Comparison of ENCODE assay signal across 8 mouse cellular contexts in genomic region chr14:25185959-25186771, GRCm38 (mm10).
A peak's percentile ranks its signal among the peaks of the same experiment; 100 is the strongest.
DNase-seq lines count a peak whose midpoint lies in the region; ATAC-seq and TF ChIP-seq lines count a peak whose summit lies in the region.

No protein-coding gene starts in this region.

- 63% methylated on average over 14 of the region's 14 CpGs for WGBS in neural tube, embryonic 11.5 days
- 45% methylated on average over 14 of the region's 14 CpGs for WGBS in midbrain, embryonic 12.5 days

- intact Hi-C loops in heart, postnatal 14 days (cut with DNase I): no loop called here

- H3K36me3 ChIP-seq in neural tube, embryonic 11.5 days (ENCODE audit: control insufficient read depth, insufficient read depth, low read length): no peaks in the 10 kb centered on the region
- no peaks in the 10 kb centered on the region for H3K36me3 ChIP-seq in midbrain, embryonic 12.5 days

- H3K27ac ChIP-seq in neural tube, embryonic 11.5 days (ENCODE audit: low read depth, low read length): 0 out of 2 replicates have a peak overlapping the region, but pooled peaks have one; percentile 4
- H3K27ac ChIP-seq in embryonic fibroblast, embryonic 13.5 days (ENCODE audit: insufficient read depth, low read length): peak overlapping the region; percentile 90
- peak overlapping the region; percentile 62 for H3K27ac ChIP-seq in midbrain, embryonic 12.5 days (replicated peaks)

- TF ChIP-seq CTCF in embryonic fibroblast, embryonic 13.5 days (IDR thresholded peaks at IDR 0.05; ENCODE audit: borderline replicate concordance, insufficient read depth, low read length): no peak

- H3K27me3 ChIP-seq in neural tube, embryonic 11.5 days (ENCODE audit: control insufficient read depth, insufficient read depth, low read length): no peaks in the 10 kb centered on the region
- peaks cover 10% of the 10 kb centered on the region; the same call in 1 of the 2 replicates for H3K27me3 ChIP-seq in midbrain, embryonic 12.5 days

- no peak overlapping the region for H3K4me2 ChIP-seq in neural tube, embryonic 11.5 days (ENCODE audit: low read depth)
- H3K4me2 ChIP-seq in midbrain, embryonic 12.5 days (replicated peaks): no peak overlapping the region

- TF ChIP-seq POLR2A in embryonic fibroblast, embryonic 13.5 days (IDR thresholded peaks at IDR 0.05; ENCODE audit: low read depth, low read length): no peak

- no peak; the same call in 1 of the 2 replicates for ATAC-seq in neural tube, embryonic 11.5 days (ENCODE audit: insufficient read depth, low FRiP score, low TSS enrichment)
- peak; percentile 48; the same call in 1 of the 2 replicates for ATAC-seq in midbrain, embryonic 12.5 days (ENCODE audit: low FRiP score, low read depth)
- ATAC-seq in erythroblast, adult 5-6 weeks (replicated peaks; ENCODE audit: low FRiP score, poor library complexity, severe bottlenecking): no peak

- no peak overlapping the region for H3K4me3 ChIP-seq in neural tube, embryonic 11.5 days (ENCODE audit: low read depth, low read length)
- H3K4me3 ChIP-seq in embryonic fibroblast, embryonic 13.5 days (ENCODE audit: insufficient read depth, low read length): no peak overlapping the region
- H3K4me3 ChIP-seq in midbrain, embryonic 12.5 days: no peak overlapping the region

- H3K9ac ChIP-seq in neural tube, embryonic 11.5 days (ENCODE audit: low read length): no peak overlapping the region
- H3K9ac ChIP-seq in midbrain, embryonic 12.5 days (replicated peaks): no peak overlapping the region

- H3K4me1 ChIP-seq in neural tube, embryonic 11.5 days (ENCODE audit: control insufficient read depth, insufficient read depth, low read length): peaks cover 6% of the 10 kb centered on the region
- H3K4me1 ChIP-seq in embryonic fibroblast, embryonic 13.5 days (ENCODE audit: control insufficient read depth, insufficient read depth, low read length): peaks cover 23% of the 10 kb centered on the region
- peaks cover 16% of the 10 kb centered on the region for H3K4me1 ChIP-seq in midbrain, embryonic 12.5 days

- no peaks in the 10 kb centered on the region for H3K9me3 ChIP-seq in neural tube, embryonic 11.5 days (ENCODE audit: control insufficient read depth, low read length)
- no peaks in the 10 kb centered on the region for H3K9me3 ChIP-seq in midbrain, embryonic 12.5 days

- no peak for DNase-seq in neural tube, embryonic 11.5 days (ENCODE audit: low spot score)
- DNase-seq in neural tube, embryonic 10.5 days (ENCODE audit: extremely low spot score, low spot score): no peak
- DNase-seq in heart, postnatal 14 days: peak; percentile 35 to 39
- peak; percentile 36 to 56 for DNase-seq in layer of hippocampus, adult 8-10 months (ENCODE audit: low spot score in 2 of 2)
- no peak for DNase-seq in spleen, adult 12 weeks (ENCODE audit: low spot score)

Comparison
In these comparisons a context has a peak if more than half of its experiments do, and no peak if none do; other contexts are left out.
1. DNase-seq: peak in heart, postnatal 14 days (2 of 2) and layer of hippocampus, adult 8-10 months (2 of 2); none in neural tube, embryonic 11.5 days (single experiment), neural tube, embryonic 10.5 days (single experiment) and spleen, adult 12 weeks (single experiment).
2. H3K27ac ChIP-seq: peak in every context shown above with its lines; median percentile 90 in embryonic fibroblast, embryonic 13.5 days; 62 in midbrain, embryonic 12.5 days; 4 in neural tube, embryonic 11.5 days.